Comparison of ENCODE assay signal across 16 mouse cellular contexts in genomic region chr4:151893241-151893640, GRCm38 (mm10). TPM values are rescaled to one million over a fixed set of nuclear protein-coding genes. Genes with fewer than 3 reads are reported as not detected.
A peak's percentile ranks its signal among the peaks of the same experiment; 100 is the strongest.
DNase-seq lines count a peak whose midpoint lies in the region; ATAC-seq and TF ChIP-seq lines count a peak whose summit lies in the region.
"Had no signal": no experiment of that assay in that cellular context is flagged by ENCODE, and none has a peak within 500 bp of the region (broad histone marks: within the 10 kb centered on the region; RNA-seq: fewer than 3 reads in every experiment).

No protein-coding gene starts in this region.

- no peak for ATAC-seq in intestine, postnatal 0 days
- ATAC-seq in intestine, embryonic 16.5 days: no peak
- no peak for ATAC-seq in liver, postnatal 0 days
- ATAC-seq: inflammation-experienced regulatory T-cells, adult 6 months had no signal

- H3K27me3 ChIP-seq in intestine, postnatal 0 days (replicated peaks; ENCODE audit: control insufficient read depth, insufficient read depth, low read length): no peaks in the 10 kb centered on the region
- no peaks in the 10 kb centered on the region for H3K27me3 ChIP-seq in intestine, embryonic 16.5 days (replicated peaks; ENCODE audit: control insufficient read depth, insufficient read depth, low read length)
- no peaks in the 10 kb centered on the region for H3K27me3 ChIP-seq in liver, postnatal 0 days (ENCODE audit: insufficient read depth, low read length)
- H3K27me3 ChIP-seq in hindbrain, embryonic 10.5 days (ENCODE audit: insufficient read depth, poor library complexity, severe bottlenecking): no peaks in the 10 kb centered on the region
- H3K27me3 ChIP-seq in cerebellum, adult 2 months (ENCODE audit: control insufficient read depth, insufficient read depth, low read length): no peaks in the 10 kb centered on the region
- H3K27me3 ChIP-seq: forebrain, embryonic 12.5 days; lung, embryonic 15.5 days had no signal

- 76% methylated on average over 6 of the region's 6 CpGs for WGBS in intestine, postnatal 0 days
- 71% methylated on average over 6 of the region's 6 CpGs for WGBS in intestine, embryonic 16.5 days
- WGBS in liver, postnatal 0 days (ENCODE audit: insufficient replicate concordance): 72% methylated on average over 6 of the region's 6 CpGs
- 76% methylated on average over 6 of the region's 6 CpGs for WGBS in hindbrain, embryonic 10.5 days
- WGBS in cerebellum, adult 2 months: 70% methylated on average over 6 of the region's 6 CpGs

- no peaks in the 10 kb centered on the region for H3K36me3 ChIP-seq in intestine, postnatal 0 days (ENCODE audit: control insufficient read depth, insufficient read depth)
- H3K36me3 ChIP-seq in intestine, embryonic 16.5 days (ENCODE audit: control insufficient read depth, insufficient read depth, low read length): no peaks in the 10 kb centered on the region
- H3K36me3 ChIP-seq in liver, postnatal 0 days (replicated peaks; ENCODE audit: insufficient read depth, low read length): no peaks in the 10 kb centered on the region
- H3K36me3 ChIP-seq in hindbrain, embryonic 10.5 days: no peaks in the 10 kb centered on the region
- H3K36me3 ChIP-seq: forebrain, embryonic 12.5 days; lung, embryonic 15.5 days had no signal

- no peaks in the 10 kb centered on the region for H3K4me1 ChIP-seq in intestine, postnatal 0 days (replicated peaks; ENCODE audit: control insufficient read depth, insufficient read depth, low read length)
- H3K4me1 ChIP-seq in intestine, embryonic 16.5 days (ENCODE audit: control insufficient read depth, insufficient read depth, low read length): no peaks in the 10 kb centered on the region
- no peaks in the 10 kb centered on the region for H3K4me1 ChIP-seq in liver, postnatal 0 days (ENCODE audit: insufficient read depth)
- H3K4me1 ChIP-seq in hindbrain, embryonic 10.5 days (replicated peaks): no peaks in the 10 kb centered on the region; the same call in 1 of the 2 replicates
- no peaks in the 10 kb centered on the region for H3K4me1 ChIP-seq in cerebellum, adult 2 months (ENCODE audit: control insufficient read depth, insufficient read depth, low read length)
- H3K4me1 ChIP-seq: forebrain, embryonic 12.5 days; lung, embryonic 15.5 days had no signal

- no peak overlapping the region for H3K4me2 ChIP-seq in intestine, postnatal 0 days (replicated peaks; ENCODE audit: low read depth)
- no peak overlapping the region for H3K4me2 ChIP-seq in intestine, embryonic 16.5 days (ENCODE audit: low read depth, low read length)
- no peak overlapping the region for H3K4me2 ChIP-seq in liver, postnatal 0 days (ENCODE audit: low read depth, low read length)
- H3K4me2 ChIP-seq: forebrain, embryonic 12.5 days; lung, embryonic 15.5 days had no signal

- DNase-seq in liver, postnatal 0 days: no peak
- DNase-seq in liver: no peak
- DNase-seq in ES-CJ7 (ENCODE audit: low read depth, low spot score): peak; percentile 73
- DNase-seq in brain, embryonic 14.5 days (ENCODE audit: low read depth): no peak
- no peak for DNase-seq in hindbrain, embryonic 10.5 days (ENCODE audit: low spot score)
- no peak for DNase-seq in cerebellum, adult 2 months
- DNase-seq: adrenal gland, postnatal 36 days; cerebellum, adult 11 months; left cerebral cortex, postnatal 4 days; midbrain, embryonic 14.5 days; thymus, postnatal 36 days had no signal

- TF ChIP-seq EP300 in liver, postnatal 0 days (IDR thresholded peaks at IDR 0.05; ENCODE audit: low read depth): no peak

- peak; percentile 53 for TF ChIP-seq CTCF in intestine, postnatal 0 days (IDR thresholded peaks at IDR 0.05; ENCODE audit: low read depth)
- peak; percentile 25 for TF ChIP-seq CTCF in liver, postnatal 0 days (IDR thresholded peaks at IDR 0.05; ENCODE audit: low read depth)
- peak; percentile 42; the same call in 1 of the 2 replicates for TF ChIP-seq CTCF in brain, embryonic 14.5 days (IDR thresholded peaks at IDR 0.05; ENCODE audit: borderline replicate concordance, extremely low read depth, insufficient read depth, insufficient read length)
- no peak for TF ChIP-seq CTCF in cerebellum, adult 2 months (IDR thresholded peaks at IDR 0.05; ENCODE audit: borderline replicate concordance, insufficient read depth, low read depth, low read length)

- 0 out of 2 replicates have a peak, but pooled peaks cover 3% of the 10 kb centered on the region for H3K9me3 ChIP-seq in intestine, postnatal 0 days (ENCODE audit: control insufficient read depth)
- H3K9me3 ChIP-seq in intestine, embryonic 16.5 days (ENCODE audit: control insufficient read depth, low read length): no peaks in the 10 kb centered on the region
- H3K9me3 ChIP-seq in liver, postnatal 0 days (ENCODE audit: low read length): no peaks in the 10 kb centered on the region
- H3K9me3 ChIP-seq in hindbrain, embryonic 10.5 days: peaks cover 7% of the 10 kb centered on the region; the same call in 1 of the 2 replicates
- H3K9me3 ChIP-seq: forebrain, embryonic 12.5 days; lung, embryonic 15.5 days had no signal

- TF ChIP-seq POLR2A in brain, embryonic 14.5 days (IDR thresholded peaks at IDR 0.05; ENCODE audit: borderline replicate concordance, extremely low read depth, insufficient read depth, insufficient read length, poor library complexity, severe bottlenecking): no peak
- no peak for TF ChIP-seq POLR2A in cerebellum, adult 2 months (IDR thresholded peaks at IDR 0.05; ENCODE audit: borderline replicate concordance, insufficient read depth, low read length)

- no peak overlapping the region for H3K4me3 ChIP-seq in intestine, postnatal 0 days (ENCODE audit: low read depth, low read length)
- no peak overlapping the region for H3K4me3 ChIP-seq in intestine, embryonic 16.5 days (ENCODE audit: low read length)
- H3K4me3 ChIP-seq in liver, postnatal 0 days (ENCODE audit: low read depth, low read length): no peak overlapping the region
- H3K4me3 ChIP-seq in hindbrain, embryonic 10.5 days: no peak overlapping the region
- no peak overlapping the region for H3K4me3 ChIP-seq in cerebellum, adult 2 months (replicated peaks; ENCODE audit: insufficient read depth, low read depth, low read length)
- H3K4me3 ChIP-seq: forebrain, embryonic 12.5 days; lung, embryonic 15.5 days had no signal

- H3K27ac ChIP-seq in intestine, postnatal 0 days (ENCODE audit: low read depth, low read length): no peak overlapping the region
- no peak overlapping the region for H3K27ac ChIP-seq in intestine, embryonic 16.5 days (ENCODE audit: low read length)
- no peak overlapping the region for H3K27ac ChIP-seq in liver, postnatal 0 days (ENCODE audit: low read depth)
- no peak overlapping the region for H3K27ac ChIP-seq in hindbrain, embryonic 10.5 days
- H3K27ac ChIP-seq in cerebellum, adult 2 months (ENCODE audit: insufficient read depth, low read length): no peak overlapping the region
- H3K27ac ChIP-seq: forebrain, embryonic 12.5 days; lung, embryonic 15.5 days had no signal

- no peak overlapping the region for H3K9ac ChIP-seq in intestine, postnatal 0 days (ENCODE audit: low read depth, low read length)
- H3K9ac ChIP-seq in intestine, embryonic 16.5 days (ENCODE audit: low read depth, low read length): no peak overlapping the region
- no peak overlapping the region for H3K9ac ChIP-seq in liver, postnatal 0 days (replicated peaks)
- H3K9ac ChIP-seq: forebrain, embryonic 12.5 days; lung, embryonic 15.5 days had no signal

RNA-seq across cellular contexts. Expression of gene Camta1, which starts 31.6 kb away (rescaled TPM):
- polyA plus RNA-seq in intestine, postnatal 0 days (2015; fragmentation: Nextera tagmentation; extraction: Ambion mirVana): 54.1 and 58.8 TPM in 2 replicates
- polyA plus RNA-seq in intestine, embryonic 16.5 days (2015; fragmentation: Nextera tagmentation; extraction: Ambion mirVana): 51.4 and 69.1 TPM in 2 replicates
- polyA plus RNA-seq in liver, postnatal 0 days (2015; fragmentation: Nextera tagmentation; extraction: Ambion mirVana): 47.9 and 48.3 TPM in 2 replicates
- polyA plus RNA-seq in brain, embryonic 14.5 days (2012; rRNA removed): 64.3 and 92.9 TPM in 2 replicates
- 111 and 140 TPM in 2 replicates for polyA plus RNA-seq in hindbrain, embryonic 10.5 days (2016; fragmentation: Nextera tagmentation; extraction: Ambion mirVana)
- 155 and 168 TPM in 2 replicates for polyA plus RNA-seq in cerebellum, adult 2 months (2012; rRNA removed)

RNA-seq across cellular contexts. Expression of gene Dnajc11, which starts 40.2 kb away (rescaled TPM):
- 25.7 and 29.7 TPM in 2 replicates for polyA plus RNA-seq in intestine, postnatal 0 days (2015; fragmentation: Nextera tagmentation; extraction: Ambion mirVana)
- 71.0 and 73.6 TPM in 2 replicates for polyA plus RNA-seq in intestine, embryonic 16.5 days (2015; fragmentation: Nextera tagmentation; extraction: Ambion mirVana)
- polyA plus RNA-seq in liver, postnatal 0 days (2015; fragmentation: Nextera tagmentation; extraction: Ambion mirVana): 28.8 and 29.2 TPM in 2 replicates
- polyA plus RNA-seq in brain, embryonic 14.5 days (2012; rRNA removed): 84.0 and 84.3 TPM in 2 replicates
- 102 and 108 TPM in 2 replicates for polyA plus RNA-seq in hindbrain, embryonic 10.5 days (2016; fragmentation: Nextera tagmentation; extraction: Ambion mirVana)
- 73.2 and 77.0 TPM in 2 replicates for polyA plus RNA-seq in cerebellum, adult 2 months (2012; rRNA removed)
